In genomic region chr10:67119291-67119690, GRCm38 (mm10) we compare ENCODE assay signal across 21 mouse cellular contexts. TPM values are rescaled to one million over a fixed set of nuclear protein-coding genes. Genes with fewer than 3 reads are reported as not detected.
DNase-seq lines count a peak whose midpoint lies in the region; ATAC-seq and TF ChIP-seq lines count a peak whose summit lies in the region.
"Had no signal": no experiment of that assay in that cellular context is flagged by ENCODE, and none has a peak within 500 bp of the region (broad histone marks: within the 10 kb centered on the region; RNA-seq: fewer than 3 reads in every experiment).

No protein-coding gene starts in this region.

- ATAC-seq in kidney, embryonic 14.5 days (ENCODE audit: low FRiP score, low TSS enrichment) = 0 out of 2 replicates have a peak, but pooled peaks have one; percentile 13
- ATAC-seq in neural tube, embryonic 11.5 days (ENCODE audit: insufficient read depth, low FRiP score, low TSS enrichment) = no peak
- ATAC-seq in neural tube, embryonic 15.5 days (ENCODE audit: low FRiP score) = no peak
- ATAC-seq in intestine, embryonic 14.5 days (replicated peaks; ENCODE audit: low FRiP score, low TSS enrichment, low read depth) = no peak
- ATAC-seq in stomach, postnatal 0 days (ENCODE audit: low FRiP score, low TSS enrichment) = no peak
- ATAC-seq: hindbrain, embryonic 16.5 days had no signal

- no peaks in the 10 kb centered on the region for H3K36me3 ChIP-seq in kidney, embryonic 14.5 days (ENCODE audit: control insufficient read depth, insufficient read depth, low read length)
- no peaks in the 10 kb centered on the region for H3K36me3 ChIP-seq in neural tube, embryonic 11.5 days (ENCODE audit: control insufficient read depth, insufficient read depth, low read length)
- H3K36me3 ChIP-seq in neural tube, embryonic 15.5 days = no peaks in the 10 kb centered on the region
- no peaks in the 10 kb centered on the region for H3K36me3 ChIP-seq in intestine, embryonic 14.5 days (ENCODE audit: control insufficient read depth, insufficient read depth, low read length)
- H3K36me3 ChIP-seq in stomach, postnatal 0 days (ENCODE audit: control insufficient read depth, insufficient read depth, low read length) = no peaks in the 10 kb centered on the region
- H3K36me3 ChIP-seq: heart, embryonic 12.5 days; limb, embryonic 15.5 days; lung, embryonic 15.5 days; neural tube, embryonic 12.5 days had no signal

- peaks cover 47% of the 10 kb centered on the region for H3K4me1 ChIP-seq in kidney, embryonic 14.5 days (ENCODE audit: control insufficient read depth, insufficient read depth, low read length)
- H3K4me1 ChIP-seq in neural tube, embryonic 11.5 days (ENCODE audit: control insufficient read depth, insufficient read depth, low read length) = no peaks in the 10 kb centered on the region
- peaks cover 66% of the 10 kb centered on the region for H3K4me1 ChIP-seq in neural tube, embryonic 15.5 days
- H3K4me1 ChIP-seq in intestine, embryonic 14.5 days (replicated peaks; ENCODE audit: control insufficient read depth, insufficient read depth, low read length) = peaks cover 32% of the 10 kb centered on the region
- peaks cover 10% of the 10 kb centered on the region; the same call in 1 of the 2 replicates for H3K4me1 ChIP-seq in stomach, postnatal 0 days (replicated peaks; ENCODE audit: control insufficient read depth, insufficient read depth)

- no peak overlapping the region for H3K4me3 ChIP-seq in kidney, embryonic 14.5 days (ENCODE audit: low read length)
- no peak overlapping the region for H3K4me3 ChIP-seq in neural tube, embryonic 11.5 days (ENCODE audit: low read depth, low read length)
- H3K4me3 ChIP-seq in neural tube, embryonic 15.5 days (replicated peaks) = no peak overlapping the region
- H3K4me3 ChIP-seq in intestine, embryonic 14.5 days (ENCODE audit: low read depth, low read length) = no peak overlapping the region
- no peak overlapping the region for H3K4me3 ChIP-seq in stomach, postnatal 0 days (ENCODE audit: low read depth, low read length)
- H3K4me3 ChIP-seq: heart, embryonic 12.5 days; limb, embryonic 15.5 days; lung, embryonic 15.5 days; megakaryocyte, embryonic 14.5 days; neural tube, embryonic 12.5 days had no signal

- H3K27me3 ChIP-seq in kidney, embryonic 14.5 days (ENCODE audit: control insufficient read depth, insufficient read depth, low read length) = no peaks in the 10 kb centered on the region
- no peaks in the 10 kb centered on the region for H3K27me3 ChIP-seq in neural tube, embryonic 11.5 days (ENCODE audit: control insufficient read depth, insufficient read depth, low read length)
- H3K27me3 ChIP-seq in neural tube, embryonic 15.5 days (replicated peaks) = no peaks in the 10 kb centered on the region
- H3K27me3 ChIP-seq in intestine, embryonic 14.5 days (replicated peaks; ENCODE audit: control insufficient read depth, insufficient read depth, low read length) = no peaks in the 10 kb centered on the region
- no peaks in the 10 kb centered on the region for H3K27me3 ChIP-seq in stomach, postnatal 0 days (ENCODE audit: control insufficient read depth, insufficient read depth, low read length)
- H3K27me3 ChIP-seq: heart, embryonic 12.5 days; limb, embryonic 15.5 days; lung, embryonic 15.5 days; megakaryocyte, embryonic 14.5 days; neural tube, embryonic 12.5 days had no signal

- no peak for DNase-seq in kidney, postnatal 36 days
- peak; percentile 2 for DNase-seq in neural tube, embryonic 11.5 days (ENCODE audit: low spot score)
- DNase-seq in intestine, embryonic 14.5 days (ENCODE audit: low spot score) = peak; percentile 47
- peak; percentile 37 for DNase-seq in stomach, postnatal 0 days (ENCODE audit: low spot score)
- DNase-seq in adrenal gland, postnatal 4 days (ENCODE audit: low spot score in 2 of 2) = no peak
- no peak for DNase-seq in gastrocnemius, postnatal 4 days (ENCODE audit: low spot score in 2 of 2)
- DNase-seq: adrenal gland, postnatal 10 days; cerebellum, adult 18-20 months; gastrocnemius, postnatal 36 days; heart, postnatal 36 days; kidney, postnatal 25 days; spleen, adult 18-20 months had no signal

- no peak overlapping the region for H3K4me2 ChIP-seq in kidney, embryonic 14.5 days (replicated peaks; ENCODE audit: low read depth, low read length)
- H3K4me2 ChIP-seq in neural tube, embryonic 11.5 days (ENCODE audit: low read depth) = no peak overlapping the region
- no peak overlapping the region for H3K4me2 ChIP-seq in neural tube, embryonic 15.5 days
- no peak overlapping the region for H3K4me2 ChIP-seq in intestine, embryonic 14.5 days (ENCODE audit: low read length)
- no peak overlapping the region for H3K4me2 ChIP-seq in stomach, postnatal 0 days (replicated peaks; ENCODE audit: low read depth)
- H3K4me2 ChIP-seq: heart, embryonic 12.5 days; limb, embryonic 15.5 days; lung, embryonic 15.5 days; neural tube, embryonic 12.5 days had no signal

- no peaks in the 10 kb centered on the region for H3K9me3 ChIP-seq in kidney, embryonic 14.5 days (ENCODE audit: control insufficient read depth, low read length)
- no peaks in the 10 kb centered on the region for H3K9me3 ChIP-seq in neural tube, embryonic 11.5 days (ENCODE audit: control insufficient read depth, low read length)
- H3K9me3 ChIP-seq in neural tube, embryonic 15.5 days (replicated peaks) = no peaks in the 10 kb centered on the region
- no peaks in the 10 kb centered on the region for H3K9me3 ChIP-seq in intestine, embryonic 14.5 days (ENCODE audit: control insufficient read depth, low read length)
- no peaks in the 10 kb centered on the region for H3K9me3 ChIP-seq in stomach, postnatal 0 days (ENCODE audit: control insufficient read depth, low read length)
- H3K9me3 ChIP-seq: G1E; limb, embryonic 15.5 days; lung, embryonic 15.5 days; megakaryocyte, embryonic 14.5 days; neural tube, embryonic 12.5 days had no signal

- H3K9ac ChIP-seq in kidney, embryonic 14.5 days (ENCODE audit: low read depth, low read length) = no peak overlapping the region
- no peak overlapping the region for H3K9ac ChIP-seq in neural tube, embryonic 11.5 days (ENCODE audit: low read length)
- no peak overlapping the region for H3K9ac ChIP-seq in neural tube, embryonic 15.5 days (replicated peaks)
- no peak overlapping the region for H3K9ac ChIP-seq in intestine, embryonic 14.5 days (ENCODE audit: low read length)
- H3K9ac ChIP-seq in stomach, postnatal 0 days (ENCODE audit: low read length) = no peak overlapping the region
- H3K9ac ChIP-seq: heart, embryonic 12.5 days; limb, embryonic 15.5 days; lung, embryonic 15.5 days; neural tube, embryonic 12.5 days had no signal

- no peak for TF ChIP-seq CTCF in stomach, postnatal 0 days (IDR thresholded peaks at IDR 0.05; ENCODE audit: low read depth)

- no peak for TF ChIP-seq EP300 in stomach, postnatal 0 days (optimal IDR thresholded peaks at IDR 0.05)

- WGBS in kidney, embryonic 14.5 days = 60% methylated on average over 7 of the region's 7 CpGs
- WGBS in neural tube, embryonic 11.5 days = 72% methylated on average over 7 of the region's 7 CpGs
- WGBS in neural tube, embryonic 15.5 days = 71% methylated on average over 7 of the region's 7 CpGs
- WGBS in intestine, embryonic 14.5 days = 48% methylated on average over 7 of the region's 7 CpGs
- 57% methylated on average over 7 of the region's 7 CpGs for WGBS in stomach, postnatal 0 days

- no peak overlapping the region for H3K27ac ChIP-seq in kidney, embryonic 14.5 days (ENCODE audit: low read depth, low read length)
- no peak overlapping the region for H3K27ac ChIP-seq in neural tube, embryonic 11.5 days (ENCODE audit: low read depth, low read length)
- no peak overlapping the region for H3K27ac ChIP-seq in neural tube, embryonic 15.5 days (replicated peaks)
- H3K27ac ChIP-seq in intestine, embryonic 14.5 days (ENCODE audit: low read depth) = no peak overlapping the region
- H3K27ac ChIP-seq in stomach, postnatal 0 days (replicated peaks) = no peak overlapping the region
- H3K27ac ChIP-seq: limb, embryonic 15.5 days; lung, embryonic 15.5 days; neural tube, embryonic 12.5 days had no signal

RNA-seq across cellular contexts. Expression of gene Reep3, which starts 22.5 kb away (rescaled TPM):
- 43.5 and 50.6 TPM in 2 replicates for polyA plus RNA-seq in kidney, embryonic 14.5 days (2014; fragmentation: Nextera tagmentation; extraction: Ambion mirVana)
- polyA plus RNA-seq in neural tube, embryonic 11.5 days (2014; fragmentation: Nextera tagmentation; extraction: Ambion mirVana) = 40.6 and 42.1 TPM in 2 replicates
- polyA plus RNA-seq in neural tube, embryonic 15.5 days (2015; fragmentation: Nextera tagmentation; extraction: Ambion mirVana) = 34.5 and 35.9 TPM in 2 replicates
- 35.7 and 38.2 TPM in 2 replicates for polyA plus RNA-seq in intestine, embryonic 14.5 days (2014; fragmentation: Nextera tagmentation; extraction: Ambion mirVana)
- 38.2 and 38.6 TPM in 2 replicates for polyA plus RNA-seq in stomach, postnatal 0 days (2015; fragmentation: Nextera tagmentation; extraction: Ambion mirVana)
- 10 to 100 TPM; 46.2 to 47.0 TPM for total RNA-seq in adrenal gland, postnatal 4 days (2021)
- 10 to 100 TPM; 33.6 to 34.4 TPM for total RNA-seq in gastrocnemius, postnatal 4 days (2021)

RNA-seq across cellular contexts. Expression of gene Jmjd1c, which starts 23.4 kb away (rescaled TPM):
- polyA plus RNA-seq in kidney, embryonic 14.5 days (2014; fragmentation: Nextera tagmentation; extraction: Ambion mirVana) = 51.1 and 54.9 TPM in 2 replicates
- polyA plus RNA-seq in neural tube, embryonic 11.5 days (2014; fragmentation: Nextera tagmentation; extraction: Ambion mirVana) = 47.6 and 52.2 TPM in 2 replicates
- 43.8 and 50.7 TPM in 2 replicates for polyA plus RNA-seq in neural tube, embryonic 15.5 days (2015; fragmentation: Nextera tagmentation; extraction: Ambion mirVana)
- 43.6 and 47.5 TPM in 2 replicates for polyA plus RNA-seq in intestine, embryonic 14.5 days (2014; fragmentation: Nextera tagmentation; extraction: Ambion mirVana)
- polyA plus RNA-seq in stomach, postnatal 0 days (2015; fragmentation: Nextera tagmentation; extraction: Ambion mirVana) = 28.8 and 30.7 TPM in 2 replicates
- total RNA-seq in adrenal gland, postnatal 4 days (2021) = 10 to 100 TPM; 78.5 to 82.9 TPM
- 10 to 100 TPM; 61.0 to 70.4 TPM for total RNA-seq in gastrocnemius, postnatal 4 days (2021)

Comparison
In these comparisons a context has a peak if more than half of its experiments do, and no peak if none do; other contexts are left out.
1. DNase-seq: peak in neural tube, embryonic 11.5 days (single experiment), intestine, embryonic 14.5 days (single experiment) and stomach, postnatal 0 days (single experiment); none in kidney, postnatal 36 days (0 of 2), adrenal gland, postnatal 4 days (0 of 2) and gastrocnemius, postnatal 4 days (0 of 2).